Mouse (Mus musculus) liver, embryonic 12.5 days (tissue): ENCODE measurements around the gene Shc1. TPM values are rescaled to one million over a fixed set of nuclear protein-coding genes. Genes with fewer than 3 reads are reported as not detected.

Experiments
- ATAC-seq: fragments of 200-750 bp; cut with Nextera tagmentation; 2 replicates; pipeline ENCODE4 v1.8.0; 2017; ENCODE audit warnings: moderate number of reproducible peaks, mild to moderate bottlenecking, moderate library complexity
- H3K27ac ChIP-seq: fragments of 300-500 bp; sonication (generic); 2 replicates; pipeline ENCODE4 v1.5.1; 2016; ENCODE audit warnings: mild to moderate bottlenecking
- H3K27me3 ChIP-seq: fragments of 300-500 bp; sonication (generic); replicated peaks from 2 replicates; pipeline ENCODE4 v1.6.1; 2016; ENCODE audit warnings: mild to moderate bottlenecking, moderate library complexity
- H3K36me3 ChIP-seq: fragments of 300-500 bp; sonication (generic); 2 replicates; pipeline ENCODE4 v1.6.1; 2016; ENCODE audit warnings: mild to moderate bottlenecking, moderate library complexity
- H3K4me1 ChIP-seq: fragments of 300-500 bp; sonication (generic); 2 replicates; pipeline ENCODE4 v1.6.1; 2016
- H3K4me2 ChIP-seq: fragments of 300-500 bp; sonication (generic); 2 replicates; pipeline ENCODE4 v1.6.1; 2016; ENCODE audit warnings: mild to moderate bottlenecking, moderate library complexity
- H3K4me3 ChIP-seq: fragments of 300-500 bp; sonication (generic); 2 replicates; pipeline ENCODE4 v1.5.1; 2016; ENCODE audit warnings: mild to moderate bottlenecking, moderate library complexity
- H3K9ac ChIP-seq: fragments of 300-500 bp; sonication (generic); 2 replicates; pipeline ENCODE4 v1.6.1; 2016; ENCODE audit warnings: mild to moderate bottlenecking, moderate library complexity
- H3K9me3 ChIP-seq: fragments of 300-500 bp; sonication (generic); replicated peaks from 2 replicates; pipeline ENCODE4 v1.6.1; 2016; ENCODE audit warnings: mild to moderate bottlenecking, moderate library complexity
- WGBS: fragments of 180-500 bp; shearing (Covaris S2); methylation state at CpG from one replicate; pipeline ENCODE4 v1.1.7; 2016; ENCODE audit not compliant: insufficient replicate concordance; 5-methylcytosine and 5-hydroxymethylcytosine counted together
- polyA plus RNA-seq: library from polyadenylated mRNA; unstranded; fragments of >200 nt; fragmentation: Nextera tagmentation; extraction: Ambion mirVana; gene quantifications from 2 replicates; pipeline ENCODE4 v1.2.1, GENCODE M21; 2016

The Shc1 gene
- polyA plus RNA-seq, 1 experiment from 2014 or later = 56.8 TPM

DNA sequence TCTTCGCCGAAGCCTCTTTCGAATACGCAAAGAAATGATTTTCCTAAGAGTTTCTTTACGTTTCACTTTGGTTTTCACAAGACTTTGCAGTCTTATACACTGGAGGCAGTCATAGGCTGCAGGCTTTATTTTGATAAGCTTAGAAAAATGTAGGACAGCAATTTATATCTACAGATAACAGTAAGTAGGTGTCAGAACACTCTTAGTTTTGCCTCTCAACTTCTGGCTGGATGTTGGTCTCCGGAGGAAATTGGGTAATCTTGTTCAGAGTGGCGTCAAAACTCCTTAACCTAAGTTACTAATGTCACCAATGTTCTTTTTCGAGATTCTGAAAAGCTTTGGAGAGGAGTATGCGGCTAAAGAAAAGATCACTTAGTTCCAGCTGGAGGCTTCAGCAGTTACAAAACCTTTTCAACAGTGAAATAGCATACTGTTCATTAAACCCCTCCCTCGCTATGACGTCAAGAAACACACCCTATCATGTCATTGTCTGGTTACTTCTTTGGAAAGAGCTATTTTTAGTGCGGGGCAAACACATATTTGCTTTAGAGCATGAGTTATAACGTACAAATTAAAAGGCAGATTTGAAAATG, 40.2 kb downstream of the Shc1 start:
- H3K4me1 ChIP-seq = peaks cover 46% of the 10 kb centered on the region
- 0 out of 2 replicates have a peak, but pooled peaks cover 3% of the 10 kb centered on the region for H3K9me3 ChIP-seq
- peak overlapping the region; percentile 86 for H3K4me2 ChIP-seq
- peak overlapping the region; percentile 83; the same call in 1 of the 2 replicates for H3K9ac ChIP-seq
- H3K36me3 ChIP-seq = peaks cover 16% of the 10 kb centered on the region
- peak; percentile 63 for ATAC-seq
- WGBS = 45% methylated on average over 13 of the region's 13 CpGs
- H3K27ac ChIP-seq = peak overlapping the region; percentile 84
- peak overlapping the region; percentile 71 for H3K4me3 ChIP-seq
- no peaks in the 10 kb centered on the region for H3K27me3 ChIP-seq

DNA sequence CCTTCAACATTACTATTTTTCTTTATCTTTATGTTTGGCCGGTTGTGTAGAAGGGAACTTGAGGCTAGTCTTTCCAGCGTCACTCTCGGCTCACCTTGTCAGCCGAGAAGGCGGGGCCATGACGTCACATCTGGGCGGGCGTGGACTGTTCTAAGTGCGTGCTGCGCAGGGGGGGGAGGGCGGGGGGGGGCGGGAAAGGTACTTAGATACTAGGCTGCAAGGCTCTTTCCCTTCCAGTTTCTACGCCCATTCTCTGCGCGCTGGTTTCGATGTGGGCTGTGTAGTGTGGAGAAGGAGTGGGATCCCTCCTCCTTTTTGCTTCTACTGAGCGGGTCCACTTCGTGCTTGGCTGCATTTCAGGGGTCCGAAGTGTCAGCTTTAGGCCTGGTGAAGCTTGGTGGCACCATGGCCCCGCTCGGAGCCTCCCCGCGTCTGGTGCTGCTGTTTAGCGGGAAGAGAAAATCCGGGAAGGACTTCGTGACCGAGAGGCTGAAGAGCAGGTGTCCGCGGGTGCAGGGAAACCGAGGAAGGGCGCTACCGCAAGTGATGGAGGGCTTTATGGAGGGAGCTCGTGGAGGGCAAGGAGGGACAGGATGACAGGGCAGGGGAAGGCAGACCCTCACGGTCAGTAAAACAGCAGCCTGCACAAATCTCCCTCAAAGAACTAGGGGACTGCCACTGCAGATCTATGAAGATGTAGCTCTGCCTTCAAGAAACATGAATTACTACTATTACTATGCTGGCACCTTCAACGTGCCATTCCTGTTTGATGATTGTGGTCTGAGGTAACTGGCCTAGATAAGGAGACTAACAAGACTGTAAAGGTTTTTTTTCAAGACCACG, 40.9 kb downstream of the Shc1 start:
- peaks cover 46% of the 10 kb centered on the region for H3K4me1 ChIP-seq
- peaks cover 19% of the 10 kb centered on the region for H3K36me3 ChIP-seq
- H3K9ac ChIP-seq = peak overlapping the region; percentile 83
- 0 out of 2 replicates have a peak, but pooled peaks cover 3% of the 10 kb centered on the region for H3K9me3 ChIP-seq
- WGBS = under 1% methylated on average over 32 of the region's 36 CpGs
- peak; percentile 85 for ATAC-seq
- H3K27me3 ChIP-seq = no peaks in the 10 kb centered on the region
- H3K4me3 ChIP-seq = peak overlapping the region; percentile 71
- peak overlapping the region; percentile 86 for H3K4me2 ChIP-seq
- H3K27ac ChIP-seq = peak overlapping the region; percentile 84

DNA sequence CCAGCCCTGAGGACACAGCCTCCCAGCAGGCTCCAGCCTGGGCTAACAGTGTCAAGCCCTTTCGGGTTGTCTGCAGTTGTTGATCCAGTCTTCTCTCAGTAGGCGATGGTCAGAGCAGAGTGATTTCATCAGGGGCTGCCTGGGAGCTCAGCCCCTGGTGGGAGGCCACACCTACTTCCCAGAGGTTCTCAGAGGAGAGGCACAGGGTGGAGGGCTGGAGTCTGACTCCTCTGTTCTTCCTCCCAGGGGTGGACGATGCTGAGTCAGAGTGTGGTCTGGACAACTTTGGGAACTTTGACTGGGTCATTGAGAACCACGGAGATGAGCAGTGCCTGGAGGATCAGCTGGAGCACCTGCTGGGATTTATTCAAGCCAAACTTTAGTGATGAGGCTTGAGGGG, 50.0 kb downstream of the Shc1 start:
- H3K4me1 ChIP-seq = no peaks in the 10 kb centered on the region
- 36% methylated on average over 4 of the region's 4 CpGs for WGBS
- H3K9ac ChIP-seq = no peak overlapping the region

DNA sequence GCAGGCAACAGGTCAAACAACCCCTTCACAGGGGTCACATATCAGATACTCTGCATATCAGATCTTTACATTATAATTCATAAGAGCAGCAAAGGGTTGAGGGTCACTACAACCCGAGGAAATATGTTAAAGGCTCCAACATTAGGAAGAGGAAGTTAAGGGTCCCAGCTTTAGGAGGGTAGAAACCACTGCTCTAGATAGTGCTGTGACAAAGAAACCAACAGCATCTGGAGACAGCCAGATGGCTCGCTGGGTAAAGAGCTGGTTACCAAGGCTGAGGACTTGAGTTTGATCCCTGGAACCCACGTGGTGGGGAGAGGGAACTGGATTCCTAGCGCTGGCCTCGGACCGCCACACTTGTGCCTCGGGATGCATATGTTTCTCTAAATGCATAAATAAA, 54.0 kb downstream of the Shc1 start:
- ATAC-seq = no peak
- no peaks in the 10 kb centered on the region for H3K4me1 ChIP-seq

More for the DNA sequence above, 50.0 kb downstream of the Shc1 start:
- H3K27me3 ChIP-seq = no peaks in the 10 kb centered on the region
- H3K36me3 ChIP-seq = peaks cover 43% of the 10 kb centered on the region
- H3K9me3 ChIP-seq = no peaks in the 10 kb centered on the region
- H3K27ac ChIP-seq = no peak overlapping the region
- H3K4me2 ChIP-seq = no peak overlapping the region
- ATAC-seq = no peak
- no peak overlapping the region for H3K4me3 ChIP-seq

DNA sequence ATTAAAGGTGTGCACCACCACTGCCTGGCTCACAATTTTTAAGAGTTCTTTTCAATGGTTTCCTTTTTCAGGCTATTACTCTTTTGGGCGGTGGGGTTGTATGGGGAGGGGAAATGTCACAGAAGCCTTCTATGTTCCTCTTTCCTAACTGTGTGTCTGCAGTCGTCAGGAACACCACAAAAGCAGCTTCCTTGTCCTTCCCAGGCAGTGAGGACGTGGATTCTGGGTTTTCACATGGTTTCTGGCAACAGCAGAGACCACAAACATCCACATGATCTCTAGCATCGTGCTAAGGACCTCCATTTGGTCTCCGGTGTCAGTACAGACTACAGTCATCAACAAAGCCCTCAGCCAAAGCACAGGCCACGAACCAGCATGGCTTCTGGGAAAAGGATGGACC, 55.6 kb downstream of the Shc1 start:
- Histone ChIP-seq H3K4me1 (no peaks in the 10 kb centered on the region), H3K9me3 (no peaks in the 10 kb centered on the region), H3K36me3 (peaks cover 12% of the 10 kb centered on the region), H3K4me3 (no peak overlapping the region), H3K27ac (no peak overlapping the region), H3K27me3 (no peaks in the 10 kb centered on the region; the same call in 1 of the 2 replicates), H3K9ac (no peak overlapping the region), H3K4me2 (no peak overlapping the region)
- no peak for ATAC-seq
- 38% methylated on average over 6 of the region's 6 CpGs for WGBS

More for the DNA sequence above, 54.0 kb downstream of the Shc1 start:
- Histone ChIP-seq H3K27me3 (no peaks in the 10 kb centered on the region), H3K36me3 (peaks cover 27% of the 10 kb centered on the region), H3K9me3 (no peaks in the 10 kb centered on the region), H3K9ac (no peak overlapping the region), H3K27ac (no peak overlapping the region), H3K4me3 (no peak overlapping the region), H3K4me2 (no peak overlapping the region)
- WGBS = 28% methylated on average over 7 of the region's 7 CpGs

DNA sequence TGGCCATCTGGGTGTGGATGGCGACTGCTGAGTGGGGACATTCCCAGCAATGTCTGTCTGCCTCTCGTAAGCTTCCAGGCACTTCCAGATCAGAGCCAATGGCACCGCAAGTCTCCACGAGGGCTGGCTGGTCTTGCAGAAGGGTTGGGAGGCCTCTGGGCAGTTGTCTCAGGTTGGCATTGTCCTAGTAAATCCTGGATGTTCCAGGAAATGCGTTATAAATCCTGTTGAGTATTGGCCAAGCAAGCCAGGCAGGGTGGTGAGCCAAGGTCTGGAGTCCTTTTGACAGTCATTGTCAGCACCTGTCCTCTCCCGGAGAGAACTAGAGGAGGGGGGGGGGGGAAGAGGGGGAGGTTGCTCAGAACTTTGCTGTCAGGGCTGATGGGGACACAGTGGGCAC, 60.8 kb downstream of the Shc1 start:
- no peak for ATAC-seq
- Histone ChIP-seq H3K27ac (no peak overlapping the region), H3K9ac (no peak overlapping the region), H3K36me3 (no peaks in the 10 kb centered on the region), H3K4me2 (no peak overlapping the region), H3K4me3 (no peak overlapping the region), H3K4me1 (no peaks in the 10 kb centered on the region), H3K27me3 (no peaks in the 10 kb centered on the region; the same call in 1 of the 2 replicates), H3K9me3 (no peaks in the 10 kb centered on the region)
- WGBS = 62% methylated on average over 6 of the region's 6 CpGs

Other genes with a start within 250 kb of the Shc1 start
- gene Scamp3, start 241.0 kb upstream of the Shc1 start, polyA plus RNA-seq = 79.8 and 86.3 TPM in 2 replicates
- gene Fam189b, start 235.3 kb upstream of the Shc1 start, polyA plus RNA-seq = 5.3 and 6.6 TPM in 2 replicates
- gene Gba, start 215.5 kb upstream of the Shc1 start, polyA plus RNA-seq = 26.6 and 26.7 TPM in 2 replicates
- gene Thbs3, start 203.3 kb upstream of the Shc1 start, polyA plus RNA-seq = 1.7 and 3.1 TPM in 2 replicates
- 160 and 167 TPM in 2 replicates for gene Mtx1, start 191.4 kb upstream of the Shc1 start, polyA plus RNA-seq
- gene Muc1, start 189.4 kb upstream of the Shc1 start, polyA plus RNA-seq = 0.13 TPM in 1 of 2 replicates, not detected in the other
- gene Krtcap2, start 172.5 kb upstream of the Shc1 start, polyA plus RNA-seq = 170 and 187 TPM in 2 replicates
- 0.31 and 0.38 TPM in 2 replicates for gene Trim46, start 172.1 kb upstream of the Shc1 start, polyA plus RNA-seq
- 72.3 and 73.6 TPM in 2 replicates for gene Dpm3, start 159.1 kb upstream of the Shc1 start, polyA plus RNA-seq
- gene Slc50a1, start 147.9 kb upstream of the Shc1 start, polyA plus RNA-seq = 19.3 and 21.6 TPM in 2 replicates
- gene Efna1, start 137.3 kb upstream of the Shc1 start, polyA plus RNA-seq = 5.2 and 5.3 TPM in 2 replicates
- gene Efna3, start 95.5 kb upstream of the Shc1 start, polyA plus RNA-seq = 0.65 and 1.0 TPM in 2 replicates
- 2.1 and 2.3 TPM in 2 replicates for gene Efna4, start 80.4 kb upstream of the Shc1 start, polyA plus RNA-seq
- gene Adam15, start 68.4 kb upstream of the Shc1 start, polyA plus RNA-seq = 14.1 and 14.5 TPM in 2 replicates
- gene Dcst2, start 56.5 kb upstream of the Shc1 start, polyA plus RNA-seq = 0.05 and 0.06 TPM in 2 replicates
- not detected in 2 replicates for gene Dcst1, start 53.2 kb upstream of the Shc1 start, polyA plus RNA-seq
- 1.2 and 1.6 TPM in 2 replicates for gene Zbtb7b, start 23.7 kb upstream of the Shc1 start, polyA plus RNA-seq
- gene Lenep, start 15.7 kb upstream of the Shc1 start, polyA plus RNA-seq = not detected in 2 replicates
- 21.6 and 22.9 TPM in 2 replicates for gene Flad1, start 6.6 kb upstream of the Shc1 start, polyA plus RNA-seq
- 310 and 316 TPM in 2 replicates for gene Cks1b, start 60 bp upstream of the Shc1 start, polyA plus RNA-seq
- 22.7 and 23.1 TPM in 2 replicates for gene Pygo2, start 11.8 kb downstream of the Shc1 start, polyA plus RNA-seq
- gene Pbxip1, start 18.3 kb downstream of the Shc1 start, polyA plus RNA-seq = 8.3 and 9.2 TPM in 2 replicates
- 39.1 and 40.5 TPM in 2 replicates for gene Pmvk, start 36.1 kb downstream of the Shc1 start, polyA plus RNA-seq
- 0.12 TPM in 1 of 2 replicates, not detected in the other for gene Kcnn3, start 101.7 kb downstream of the Shc1 start, polyA plus RNA-seq